Mouse (Mus musculus): Measurements from ENCODE around the gene Paqr3.

DNA sequence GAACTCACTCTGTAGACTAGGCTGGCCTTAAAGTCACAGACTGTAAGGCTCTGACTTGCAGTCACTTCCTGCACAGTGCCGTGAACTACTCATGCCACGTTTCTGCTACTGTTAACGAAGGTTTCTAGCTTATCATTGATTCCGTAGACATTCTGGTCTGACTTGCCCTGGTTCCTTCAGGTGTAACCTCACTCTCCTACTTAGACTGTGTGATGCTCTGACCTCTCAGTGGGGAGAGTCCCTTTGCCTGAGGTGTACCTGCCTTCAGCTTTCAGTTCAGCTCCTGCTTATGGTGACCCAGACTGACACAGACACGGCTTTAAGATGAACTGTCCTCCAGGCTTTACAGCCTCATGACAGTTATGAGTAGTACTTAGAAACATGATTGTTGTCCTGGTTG, 57.2 kb downstream of the Paqr3 start:
- TF ChIP-seq CTCF (IDR thresholded peaks at IDR 0.05; ENCODE audit: borderline replicate concordance, insufficient read depth, low read depth, low read length), result no peak
- no peak for TF ChIP-seq POLR2A (IDR thresholded peaks at IDR 0.05; ENCODE audit: borderline replicate concordance, insufficient read depth, low read length)

All from cerebellum, adult 2 months (tissue).